Mouse (Mus musculus): ENCODE measurements around the gene Dynlt1b. TPM values are rescaled to one million over a fixed set of nuclear protein-coding genes. Genes with fewer than 3 reads are reported as not detected.
"Not testable (repeated sequence)": the region's sequence is repeated elsewhere in the genome, so short reads cannot be mapped to it uniquely, and the experiment has no call there.

Gene Dynlt1b
- 130 and 171 TPM in 2 replicates for total RNA-seq (2021)
- long read RNA-seq, transcript Dynlt1b-201 (5 exons, 771 nt) = major isoform, 15 of 28 reads
- long read RNA-seq, partial matches to known transcripts = 3 of 28 reads
- long read RNA-seq, other reads (novel, unspliced or antisense) = 10 of 28 reads

DNA sequence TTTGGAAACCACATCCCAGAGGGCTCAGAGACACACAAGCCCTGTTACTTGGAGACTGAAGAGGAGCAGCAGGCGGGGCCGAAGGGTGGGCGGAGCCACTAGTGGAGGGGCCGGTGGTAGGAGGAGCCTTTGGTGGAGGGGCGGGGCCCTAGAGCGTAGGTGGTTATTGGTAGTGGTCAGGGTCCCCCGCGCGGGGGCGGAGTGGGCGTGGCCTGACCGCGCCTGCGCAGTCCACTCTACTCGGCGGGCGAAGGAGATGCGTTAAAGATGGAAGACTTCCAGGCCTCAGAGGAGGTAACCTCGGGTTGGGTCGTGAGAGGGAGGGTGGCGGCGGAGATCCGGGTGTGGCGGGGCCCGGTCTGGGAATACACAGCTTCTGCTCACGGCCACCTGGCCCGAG lies at the start of gene Dynlt1b:
Gene Dynlt1b, plus strand, starts transcription at position 168 of the 400 bp plus-strand sequence.
- DNase-seq = peak; percentile 100

GRCm38 (mm10) chr17:6380182-6380841 lies 49.6 kb upstream of the Dynlt1b start:
- not testable (repeated sequence) for DNase-seq

GRCm38 (mm10) chr17:6381071-6381682 lies 48.7 kb upstream of the Dynlt1b start:
- not testable (repeated sequence) for DNase-seq

- DNase-seq = not testable (repeated sequence)
These were observed 43.0 kb upstream of the Dynlt1b start for GRCm38 (mm10) chr17:6386927-6387326.

GRCm38 (mm10) chr17:6387380-6387911 lies 42.5 kb upstream of the Dynlt1b start:
- DNase-seq = not testable (repeated sequence)

DNA sequence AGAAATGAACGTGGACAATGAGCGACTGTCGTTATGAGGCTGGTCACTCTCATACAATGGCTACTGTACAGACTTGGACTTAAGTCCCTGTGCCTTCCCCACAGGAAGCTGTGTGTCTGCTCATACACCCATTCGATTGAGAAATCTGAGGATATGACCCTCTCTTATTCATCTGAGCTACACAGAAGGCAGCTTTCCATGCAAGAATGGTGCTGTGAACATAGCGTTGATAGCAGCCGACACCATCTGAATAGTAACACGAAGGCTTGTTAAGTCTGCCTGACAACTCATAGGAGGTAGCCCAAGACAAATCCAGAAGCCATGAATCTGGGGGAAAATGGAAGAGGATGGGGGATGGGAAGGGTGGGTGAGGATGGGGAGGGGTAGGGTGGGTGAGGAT lies 40.4 kb upstream of the Dynlt1b start:
- not testable (repeated sequence) for DNase-seq

DNA sequence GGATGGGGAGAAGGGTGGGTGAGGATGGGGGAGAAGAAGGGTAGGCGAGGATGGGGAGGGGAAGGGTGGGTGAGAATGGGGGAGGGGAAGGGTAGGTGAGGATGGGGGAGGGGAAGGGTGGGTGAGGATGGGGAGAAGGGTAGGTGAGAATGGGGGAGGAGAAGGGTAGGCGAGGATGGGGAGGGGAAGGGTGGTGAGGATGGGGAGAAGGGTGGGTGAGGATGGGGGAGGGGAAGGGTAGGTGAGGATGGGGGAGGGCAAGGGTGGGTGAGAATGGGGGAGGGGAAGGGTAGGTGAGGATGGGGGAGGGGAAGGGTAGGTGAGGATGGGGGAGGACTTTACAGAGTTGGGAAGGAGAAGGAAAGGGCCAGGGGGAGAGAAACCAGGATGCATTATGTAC lies 39.2 kb upstream of the Dynlt1b start:
- DNase-seq = not testable (repeated sequence)

- not testable (repeated sequence) for DNase-seq
These were observed 38.2 kb upstream of the Dynlt1b start for GRCm38 (mm10) chr17:6391736-6392135.

DNA sequence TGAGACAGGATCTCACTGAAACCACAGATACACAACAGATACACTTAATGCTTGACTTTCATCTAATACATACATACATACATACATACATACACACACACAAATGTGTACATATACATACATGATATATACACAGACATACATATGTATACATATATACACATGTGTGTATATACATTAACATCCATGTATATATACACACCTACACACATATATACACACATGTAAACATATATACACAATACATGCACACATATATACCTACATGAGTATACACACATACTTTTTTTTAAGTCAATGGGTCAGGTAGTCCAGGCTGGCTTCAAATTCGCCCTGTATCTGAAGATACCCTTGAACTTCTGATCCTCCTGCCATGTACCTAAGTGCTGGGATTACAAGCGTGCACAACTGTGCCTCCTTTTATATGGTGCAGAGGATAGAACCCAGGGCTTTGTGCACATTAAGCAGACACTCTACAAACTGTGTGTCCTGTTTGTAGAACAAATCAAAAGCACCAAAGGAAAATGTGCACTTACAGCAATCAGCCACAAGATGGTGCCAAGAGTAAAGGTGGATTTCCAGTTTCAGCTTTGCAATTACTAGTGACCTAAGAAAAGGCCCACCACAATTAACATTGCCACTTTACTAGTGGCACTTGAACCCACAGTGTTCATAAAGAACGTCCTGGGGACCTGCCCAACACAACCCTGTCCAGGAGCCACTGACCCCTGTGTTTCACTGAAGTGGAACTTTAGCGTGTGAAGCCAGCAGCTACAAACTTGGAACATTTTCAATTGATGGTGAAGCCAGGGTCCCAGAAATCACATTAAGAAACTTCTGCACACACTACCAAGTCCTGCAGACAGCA lies 37.2 kb upstream of the Dynlt1b start:
- not testable (repeated sequence) for DNase-seq

DNA sequence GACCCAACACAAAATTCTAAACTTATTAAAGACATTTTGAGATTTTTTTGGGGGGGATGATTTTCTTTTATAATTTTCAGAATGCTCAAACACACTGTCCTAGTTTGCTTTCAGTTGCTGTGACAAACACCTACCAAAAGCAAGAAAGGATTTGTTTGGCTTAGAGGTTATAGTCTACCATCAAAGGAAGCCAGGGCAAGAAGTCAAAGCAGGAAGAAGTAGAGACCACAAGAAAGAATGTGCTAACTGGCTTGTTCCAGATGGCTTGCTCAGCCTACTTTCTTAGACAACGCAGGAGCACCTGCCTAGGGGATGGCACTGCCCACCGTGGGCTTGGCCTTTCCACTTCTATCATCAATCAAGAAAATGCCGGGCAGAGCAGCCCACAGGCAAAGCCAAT lies 31.8 kb upstream of the Dynlt1b start:
- not testable (repeated sequence) for DNase-seq

- DNase-seq = not testable (repeated sequence)
These were observed 31.1 kb upstream of the Dynlt1b start for GRCm38 (mm10) chr17:6398816-6399215.

DNA sequence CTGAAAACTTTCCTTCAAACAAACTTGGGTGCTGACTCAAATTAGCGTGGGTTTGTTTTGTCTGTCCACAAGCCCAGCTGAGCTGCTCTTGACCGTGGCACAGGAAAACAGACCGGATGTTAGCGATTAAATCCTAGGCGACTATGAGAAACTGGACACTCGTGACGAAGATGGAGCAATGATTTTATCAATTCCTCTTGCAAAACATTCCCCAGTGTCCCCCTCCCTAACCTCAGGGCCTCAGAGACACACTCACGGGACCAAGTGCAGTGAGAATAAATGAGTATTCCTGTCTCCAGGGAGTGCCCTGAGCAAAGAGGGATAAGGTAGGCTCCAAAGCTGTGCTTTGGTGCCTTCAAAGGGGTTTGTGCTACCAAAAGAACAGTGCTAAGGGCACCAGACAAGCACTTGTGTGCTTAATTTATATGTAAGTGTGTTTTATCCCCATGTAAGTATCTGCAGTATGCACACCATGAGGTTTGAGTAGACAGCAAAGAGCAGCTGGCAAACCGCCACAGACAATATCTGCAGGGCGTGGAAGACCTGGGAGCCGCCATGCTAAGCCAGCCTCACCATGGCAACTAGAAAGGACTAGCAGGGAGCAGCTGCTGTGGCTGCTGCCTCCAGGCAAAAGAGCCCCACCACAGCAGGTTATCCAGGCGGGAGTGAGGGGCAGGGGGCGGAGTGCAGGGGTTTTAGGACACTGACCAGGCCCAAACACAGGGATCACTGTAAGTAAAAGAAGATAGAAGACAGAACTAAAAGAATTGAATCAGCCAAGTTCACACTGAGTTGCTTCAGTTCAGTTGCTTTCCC lies 30.4 kb upstream of the Dynlt1b start:
- not testable (repeated sequence) for DNase-seq

- DNase-seq = not testable (repeated sequence)
These were observed 29.8 kb upstream of the Dynlt1b start for GRCm38 (mm10) chr17:6400097-6400489.

DNA sequence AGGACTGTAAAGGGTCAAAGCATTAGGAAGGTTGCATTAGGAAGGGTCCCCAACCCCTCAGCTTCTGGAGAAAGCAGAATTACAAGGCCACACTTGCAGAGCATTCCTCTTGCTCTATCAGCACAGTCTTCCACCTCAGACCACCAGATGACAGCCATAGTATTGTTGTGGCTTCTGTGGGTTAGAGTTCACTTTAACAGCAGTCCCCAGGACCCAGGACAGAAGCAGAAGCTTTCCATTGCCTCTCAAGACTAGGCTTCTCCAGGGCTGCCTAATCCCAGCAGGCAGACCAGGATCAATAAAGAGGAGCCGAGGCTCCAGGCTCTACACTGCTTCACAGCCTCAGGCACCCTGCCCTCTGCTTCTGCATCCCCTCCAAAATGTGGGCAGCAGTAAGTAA lies 25.4 kb upstream of the Dynlt1b start:
- not testable (repeated sequence) for DNase-seq

GRCm38 (mm10) chr17:6406972-6407371 lies 22.9 kb upstream of the Dynlt1b start:
- peak; percentile 18 for DNase-seq

DNA sequence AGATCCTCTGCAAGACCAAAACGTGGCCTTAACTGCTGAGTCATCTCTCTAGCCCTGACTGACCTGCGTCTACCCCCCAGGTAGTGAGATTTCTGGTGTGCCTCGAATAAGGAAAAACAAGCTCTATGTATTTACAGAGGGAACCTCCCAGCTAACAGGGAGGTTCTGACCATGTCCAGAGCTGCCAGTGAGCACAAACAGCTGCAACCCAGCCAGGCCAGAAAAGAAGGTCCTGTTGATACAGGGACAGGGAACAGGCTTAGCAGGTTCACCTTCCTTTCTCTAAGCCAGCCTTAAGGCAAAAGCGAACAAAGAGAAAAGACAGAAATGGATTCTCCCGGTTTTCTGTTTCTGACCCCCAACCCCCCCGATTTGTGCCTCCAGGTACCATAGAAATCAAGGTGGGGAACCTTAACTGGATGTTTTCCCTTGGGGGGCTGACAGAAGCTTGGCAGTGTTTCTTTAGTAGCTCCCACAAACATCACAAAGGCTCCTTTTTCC lies 19.1 kb upstream of the Dynlt1b start:
- not testable (repeated sequence) for DNase-seq

DNA sequence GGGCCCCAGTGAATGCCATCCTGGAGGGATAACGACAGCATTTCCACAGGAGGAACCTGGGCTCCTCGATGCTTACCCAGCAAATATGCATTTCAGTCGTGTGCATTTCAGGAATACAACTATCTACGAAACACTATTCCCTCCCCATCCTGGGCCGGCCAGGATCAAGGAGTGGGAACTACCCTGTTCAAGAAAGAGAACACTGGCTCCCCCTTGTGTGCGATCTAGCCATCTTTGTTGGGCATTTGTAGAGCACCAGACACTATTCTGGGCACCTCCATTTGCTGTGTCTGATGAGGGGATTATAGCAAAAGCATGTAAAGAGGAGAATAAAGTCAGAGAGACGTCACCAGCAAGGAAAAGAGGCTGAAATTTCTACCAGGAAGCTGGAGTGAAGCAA lies 12.8 kb upstream of the Dynlt1b start:
- not testable (repeated sequence) for DNase-seq

- DNase-seq = not testable (repeated sequence)
These were observed 9.4 kb upstream of the Dynlt1b start for GRCm38 (mm10) chr17:6420557-6420956.

- not testable (repeated sequence) for DNase-seq
These were observed 8.2 kb upstream of the Dynlt1b start for GRCm38 (mm10) chr17:6421547-6422326.

- not testable (repeated sequence) for DNase-seq
These were observed 7.5 kb upstream of the Dynlt1b start for GRCm38 (mm10) chr17:6422370-6422769.
